Mouse (Mus musculus) lung, adult 2 months (tissue): ENCODE measurements around the gene Cdk9. TPM values are rescaled to one million over a fixed set of nuclear protein-coding genes. Genes with fewer than 3 reads are reported as not detected.

Experiments
- DNase-seq: peaks from one replicate; pipeline ENCODE4 v3.0.0; 2022
- H3K4me1 ChIP-seq: fragments of 200-500 bp; 2 replicates; pipeline ENCODE4 v1.6.1; 2011; ENCODE audit warnings: low read length; ENCODE audit not compliant: control insufficient read depth, insufficient read depth
- H3K4me3 ChIP-seq: fragments of 200-500 bp; replicated peaks from 2 replicates; pipeline ENCODE3; 2011; ENCODE audit warnings: low read depth, mild to moderate bottlenecking, control low read depth, low read length; ENCODE audit errors: extremely low read depth
- CTCF ChIP-seq: fragments of 200-500 bp; IDR thresholded peaks from 2 replicates; pipeline ENCODE4 v1.5.1; 2011; ENCODE audit warnings: mild to moderate bottlenecking, low read length, control low read depth; ENCODE audit not compliant: insufficient read depth
- POLR2A ChIP-seq: fragments of 200-500 bp; IDR thresholded peaks from 2 replicates; pipeline ENCODE4 v1.6.1; 2011; ENCODE audit warnings: low read depth, mild to moderate bottlenecking, control low read depth, low read length, borderline replicate concordance; ENCODE audit errors: extremely low read depth
- WGBS: fragments of 180-500 bp; shearing (Covaris S2); methylation state at CpG from one replicate; pipeline ENCODE4 v1.1.7; 2018; 5-methylcytosine and 5-hydroxymethylcytosine counted together
- polyA plus RNA-seq: library from polyadenylated mRNA; depleted of rRNA; stranded (reverse); fragments of >200 nt; gene quantifications from 2 replicates; pipeline ENCODE4 v1.2.3, GENCODE M21; 2012

Cdk9 gene
- polyA plus RNA-seq, 1 experiment, result 137 TPM

GRCm38 (mm10) chr2:32676821-32677220 lies 36.1 kb downstream of the Cdk9 start:
- WGBS, result 85% methylated on average over 3 of the region's 3 CpGs
- TF ChIP-seq POLR2A (no peak), CTCF (no peak)

GRCm38 (mm10) chr2:32673176-32673917 lies 39.5 kb downstream of the Cdk9 start:
- Histone ChIP-seq H3K4me3 (no peak overlapping the region), H3K4me1 (no peaks in the 10 kb centered on the region; the same call in 1 of the 2 replicates)
- 71% methylated on average over 16 of the region's 16 CpGs for WGBS
- DNase-seq, result peak; percentile 48
- TF ChIP-seq POLR2A (no peak), CTCF (no peak)

More at GRCm38 (mm10) chr2:32676821-32677220, 36.1 kb downstream of the Cdk9 start:
- DNase-seq, result no peak
- no peaks in the 10 kb centered on the region for H3K4me1 ChIP-seq
- H3K4me3 ChIP-seq, result no peak overlapping the region

DNA sequence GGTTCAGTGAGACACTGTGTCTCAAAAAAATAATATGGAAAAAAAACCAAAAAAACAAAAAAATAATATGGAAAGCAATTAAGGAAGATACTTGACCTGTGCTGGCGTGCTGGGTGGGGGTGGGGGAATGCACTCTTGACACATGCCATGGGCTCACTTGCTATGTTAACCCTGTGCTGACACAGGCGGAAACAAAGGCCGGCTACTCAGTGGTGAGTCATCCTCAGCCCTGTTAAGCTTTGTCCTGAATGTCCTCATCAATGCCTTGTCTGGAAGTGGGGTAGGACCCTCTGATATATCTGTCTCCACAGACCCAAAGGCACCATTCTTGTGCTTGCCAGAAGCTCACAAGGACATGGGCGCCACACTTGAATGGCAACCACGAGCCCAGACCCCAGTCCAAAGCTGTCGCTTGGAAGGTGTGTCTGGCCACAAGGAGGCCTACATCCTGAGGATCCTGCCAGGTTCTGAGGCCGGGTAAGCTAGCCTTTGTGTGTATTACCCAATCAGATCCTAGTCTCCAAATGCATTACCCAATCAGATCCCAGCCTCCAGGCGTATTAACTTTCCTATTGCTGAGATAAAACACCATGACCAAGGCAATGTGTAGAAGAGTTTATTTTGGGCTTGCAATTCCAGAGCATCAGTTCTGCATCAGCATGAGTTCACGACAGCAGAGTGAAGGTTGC lies 40.8 kb downstream of the Cdk9 start:
- H3K4me1 ChIP-seq, result no peaks in the 10 kb centered on the region; the same call in 1 of the 2 replicates
- no peak for DNase-seq
- TF ChIP-seq POLR2A, result no peak
- 75% methylated on average over 9 of the region's 9 CpGs for WGBS
- no peak overlapping the region for H3K4me3 ChIP-seq

- Histone ChIP-seq H3K4me3 (no peak overlapping the region), H3K4me1 (no peaks in the 10 kb centered on the region; the same call in 1 of the 2 replicates)
- 78% methylated on average over 9 of the region's 9 CpGs for WGBS
- no peak for DNase-seq
- TF ChIP-seq POLR2A (no peak), CTCF (no peak)
Measured at GRCm38 (mm10) chr2:32671147-32671546, 41.7 kb downstream of the Cdk9 start.

- Histone ChIP-seq H3K4me3 (no peak overlapping the region), H3K4me1 (peaks cover 6% of the 10 kb centered on the region)
- TF ChIP-seq POLR2A, result no peak
- TF ChIP-seq CTCF, result no peak
- WGBS, result 79% methylated on average over 3 of the region's 3 CpGs
- DNase-seq, result no peak
Measured at GRCm38 (mm10) chr2:32669876-32670275, 43.0 kb downstream of the Cdk9 start.

DNA sequence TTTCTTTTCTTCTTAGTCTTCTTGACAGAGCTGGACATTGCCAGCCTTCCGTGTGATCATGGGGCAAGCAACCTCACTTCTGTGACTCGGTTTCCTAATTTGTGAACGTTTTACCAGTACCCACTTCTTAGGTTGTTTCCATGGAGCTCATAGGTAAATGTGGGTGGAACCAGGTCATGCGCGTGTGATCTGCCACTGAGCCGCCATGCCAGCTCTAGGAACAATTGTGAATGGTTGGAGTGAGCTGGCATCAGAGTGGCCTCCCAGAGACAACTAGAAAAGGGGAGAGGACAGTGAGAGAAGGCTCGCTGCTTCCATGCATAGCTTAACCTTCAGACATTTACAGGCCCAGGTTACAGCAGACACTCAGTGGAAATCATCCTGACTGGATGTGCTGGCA lies 44.7 kb downstream of the Cdk9 start:
- H3K4me1 ChIP-seq, result peaks cover 7% of the 10 kb centered on the region
- H3K4me3 ChIP-seq, result no peak overlapping the region
- DNase-seq, result no peak
- whole genome bisulfite sequencing, result 80% methylated on average over 7 of the region's 7 CpGs
- TF ChIP-seq POLR2A (no peak), CTCF (no peak)

- Histone ChIP-seq H3K4me3 (no peak overlapping the region), H3K4me1 (peaks cover 7% of the 10 kb centered on the region)
- TF ChIP-seq POLR2A (no peak), CTCF (no peak)
- no peak for DNase-seq
- 30% methylated on average over 11 of the region's 11 CpGs for WGBS
Measured at GRCm38 (mm10) chr2:32667775-32668174, 45.1 kb downstream of the Cdk9 start.

DNA sequence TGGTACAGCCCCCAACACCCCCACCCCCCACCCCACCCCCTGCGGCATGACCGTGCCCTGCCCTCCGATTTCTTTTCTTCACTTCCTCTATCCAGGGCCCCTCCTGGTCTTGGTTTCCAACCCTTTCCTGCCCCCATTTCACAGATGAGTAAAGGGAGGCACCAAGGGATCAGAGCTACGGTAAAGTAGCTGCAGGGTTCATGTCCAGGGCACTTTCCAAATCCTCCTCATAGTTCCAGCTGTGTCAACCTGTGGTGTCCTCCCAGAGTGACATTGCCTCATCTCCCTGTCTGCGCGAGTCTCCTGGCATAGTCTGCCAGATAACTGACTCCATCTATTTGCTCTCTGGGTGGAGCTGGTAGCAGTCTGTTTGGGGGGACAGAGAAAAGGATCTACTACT lies 47.0 kb downstream of the Cdk9 start:
- WGBS, result 40% methylated on average over 6 of the region's 6 CpGs
- no peak for DNase-seq
- Histone ChIP-seq H3K4me1 (peaks cover 13% of the 10 kb centered on the region), H3K4me3 (no peak overlapping the region)
- no peak for TF ChIP-seq POLR2A
- no peak for TF ChIP-seq CTCF

GRCm38 (mm10) chr2:32665345-32665744 lies 47.5 kb downstream of the Cdk9 start:
- no peak overlapping the region for H3K4me3 ChIP-seq
- DNase-seq, result no peak
- 48% methylated on average over 8 of the region's 8 CpGs for WGBS
- peaks cover 17% of the 10 kb centered on the region for H3K4me1 ChIP-seq
- TF ChIP-seq CTCF (no peak), POLR2A (no peak)

GRCm38 (mm10) chr2:32662291-32662690 lies 50.6 kb downstream of the Cdk9 start:
- WGBS, result 49% methylated on average over 5 of the region's 5 CpGs
- H3K4me1 ChIP-seq, result peaks cover 24% of the 10 kb centered on the region
- TF ChIP-seq POLR2A, result no peak
- no peak for TF ChIP-seq CTCF
- DNase-seq, result no peak
- H3K4me3 ChIP-seq, result no peak overlapping the region
